Mouse (Mus musculus): ENCODE data around the gene Gm9639.
"Not testable (repeated sequence)": the region's sequence is repeated elsewhere in the genome, so short reads cannot be mapped to it uniquely, and the experiment has no call there.

Gm9639 gene

GRCm38 (mm10) chr10:77794976-77795375, at the start of gene Gm9639:
Gene Gm9639 (minus strand): TSS chr10:77795076.
- DNase-seq (ENCODE audit: low spot score): no peak

DNA sequence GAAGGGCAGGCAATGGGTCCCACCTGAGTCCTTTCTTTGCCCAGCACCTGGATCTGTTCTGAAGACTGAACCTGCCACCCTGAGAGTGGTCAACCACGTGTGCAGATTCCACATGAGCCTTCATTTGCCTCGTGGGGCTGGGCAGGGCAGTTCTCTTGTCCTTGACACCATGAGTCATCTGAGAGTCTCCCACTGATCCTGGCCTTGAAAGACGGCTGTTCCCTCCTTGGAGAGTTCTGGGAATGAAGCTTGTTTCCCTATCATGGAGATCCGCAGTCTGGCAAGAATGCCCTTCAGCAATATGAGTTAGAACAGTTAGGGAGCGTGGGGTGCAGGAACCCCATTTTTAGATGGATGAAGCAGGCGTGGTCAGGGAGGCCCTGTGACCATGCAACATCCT, 44.1 kb upstream of the Gm9639 start:
- no peak for DNase-seq (ENCODE audit: low spot score)

DNA sequence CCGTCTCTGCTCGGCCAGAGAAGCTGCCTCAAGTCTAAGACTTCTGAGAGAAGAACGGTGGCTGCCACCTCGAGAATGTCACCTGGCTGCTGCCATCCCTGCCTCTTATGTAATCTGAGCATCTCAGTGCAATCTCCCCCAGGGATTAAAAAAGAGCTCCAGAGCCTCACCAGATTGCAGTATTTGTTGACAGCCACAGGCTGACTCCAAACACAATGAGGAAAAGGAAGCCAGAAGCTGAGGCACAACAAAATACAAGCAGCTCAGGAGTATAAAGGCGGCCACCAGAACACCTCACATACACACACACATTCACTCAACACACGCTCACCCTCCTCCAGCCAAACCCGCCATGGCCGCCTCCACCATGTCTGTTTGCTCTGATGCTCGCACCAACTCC, 40.8 kb upstream of the Gm9639 start, which contains the start of gene Krtap10-10:
Krtap10-10 (plus strand) TSS at position 301 of the 400 bp plus-strand sequence.
- no peak for DNase-seq (ENCODE audit: low spot score)

DNA sequence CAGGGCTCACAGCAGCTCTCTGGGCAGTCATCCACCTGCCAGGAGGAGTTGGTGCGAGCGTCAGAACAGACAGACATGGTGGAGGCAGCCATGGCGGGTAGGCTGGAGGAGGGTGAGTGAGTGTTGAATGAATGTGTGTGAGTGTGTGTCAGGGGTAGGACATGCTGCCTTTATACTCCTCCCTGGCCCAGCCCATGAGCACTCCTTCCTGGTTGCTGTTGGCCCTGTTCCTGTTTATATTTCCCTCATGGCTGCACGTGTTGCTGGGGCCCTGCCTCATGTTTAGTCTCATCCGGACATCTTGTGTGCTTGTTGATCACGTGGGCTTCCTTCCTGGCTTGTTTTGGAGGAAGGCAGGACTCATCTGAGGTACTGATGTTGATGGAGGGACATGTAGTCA, 32.1 kb upstream of the Gm9639 start, which contains the start of gene Krtap10-4:
Krtap10-4 (minus strand) TSS at position 145 of the 400 bp plus-strand sequence.
- no peak for DNase-seq (ENCODE audit: low spot score)

GRCm38 (mm10) chr10:77819203-77819602, 24.3 kb upstream of the Gm9639 start:
- DNase-seq (ENCODE audit: low spot score): no peak

- DNase-seq (ENCODE audit: low spot score): no peak
These were observed 23.6 kb upstream of the Gm9639 start for GRCm38 (mm10) chr10:77818523-77818922.

- DNase-seq (ENCODE audit: low spot score): no peak
These were observed 20.6 kb upstream of the Gm9639 start for GRCm38 (mm10) chr10:77815514-77815913.

GRCm38 (mm10) chr10:77814382-77814781, 19.5 kb upstream of the Gm9639 start, which contains the start of gene Gm2696:
Gene Gm2696 (plus strand): TSS chr10:77814682.
- no peak for DNase-seq (ENCODE audit: low spot score)

DNA sequence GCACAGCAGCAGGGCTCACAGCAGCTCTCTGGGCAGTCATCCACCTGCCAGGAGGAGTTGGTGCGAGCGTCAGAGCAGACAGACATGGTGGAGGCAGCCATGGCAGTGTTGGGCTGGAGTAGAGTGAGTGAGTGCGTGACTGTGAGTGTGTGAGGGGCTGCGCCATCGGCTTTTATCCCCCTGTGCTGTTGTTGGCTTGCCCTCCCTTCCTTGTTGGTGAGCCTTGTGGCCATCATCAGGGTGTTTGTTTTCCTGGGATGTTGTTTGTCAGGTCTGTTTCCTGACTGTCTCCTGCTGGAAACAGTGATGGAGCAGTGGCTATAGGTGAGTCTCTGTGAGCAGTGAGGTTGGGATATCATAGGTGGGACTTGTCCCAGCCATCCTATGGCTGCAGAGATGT, 16.9 kb upstream of the Gm9639 start, which contains the start of gene Gm9507:
Gm9507 (minus strand) TSS at position 101 of the 400 bp plus-strand sequence.
- no peak for DNase-seq (ENCODE audit: low spot score)

- DNase-seq (ENCODE audit: low spot score): no peak
These were observed 9.2 kb upstream of the Gm9639 start for GRCm38 (mm10) chr10:77804095-77804494.

DNA sequence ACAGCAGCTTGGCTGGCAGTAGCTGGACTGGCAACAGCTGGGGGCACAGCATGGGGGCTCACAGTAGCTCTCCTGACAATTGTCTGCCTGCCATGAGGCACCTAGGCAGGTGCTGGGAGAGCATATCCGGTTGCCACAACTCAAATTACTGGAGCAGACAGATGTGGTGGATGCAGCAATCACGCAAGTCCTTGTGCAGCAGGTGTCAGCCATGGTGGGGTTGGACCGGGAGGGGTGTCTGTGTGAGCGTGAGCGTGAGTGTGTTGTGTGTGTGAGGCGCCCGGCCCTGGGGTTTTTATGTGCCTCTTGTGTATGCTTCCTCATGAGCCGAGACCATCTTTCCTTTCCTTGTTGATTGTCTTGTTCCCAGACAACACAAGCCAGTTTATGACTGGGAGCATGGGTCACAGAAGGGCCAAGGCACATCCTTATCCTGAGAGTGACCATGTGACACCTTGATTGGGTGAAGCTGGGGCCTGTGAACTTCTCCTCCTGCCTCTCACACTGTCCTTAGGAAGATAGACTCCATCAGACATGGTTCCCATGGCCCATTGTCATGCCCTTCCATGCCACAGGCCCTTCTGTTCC, 4.1 kb upstream of the Gm9639 start, which contains the start of gene Gm19668:
Gm19668 (minus strand) TSS at position 213 of the 588 bp plus-strand sequence.
- DNase-seq (ENCODE audit: low spot score): no peak

- DNase-seq (ENCODE audit: low spot score): not testable (repeated sequence)
These were observed 3.5 kb upstream of the Gm9639 start for GRCm38 (mm10) chr10:77798164-77798920.

GRCm38 (mm10) chr10:77797677-77798076, 2.8 kb upstream of the Gm9639 start:
- no peak for DNase-seq (ENCODE audit: low spot score)

- no peak for DNase-seq (ENCODE audit: low spot score)
These were observed 6.3 kb downstream of the Gm9639 start for GRCm38 (mm10) chr10:77788621-77789020.

GRCm38 (mm10) chr10:77787876-77788275, 7.0 kb downstream of the Gm9639 start, which contains the start of gene Gm7137:
Gene Gm7137 (minus strand): TSS chr10:77788200.
- not testable (repeated sequence) for DNase-seq (ENCODE audit: low spot score)

- DNase-seq (ENCODE audit: low spot score): not testable (repeated sequence)
These were observed 11.5 kb downstream of the Gm9639 start for GRCm38 (mm10) chr10:77783396-77783795.

DNA sequence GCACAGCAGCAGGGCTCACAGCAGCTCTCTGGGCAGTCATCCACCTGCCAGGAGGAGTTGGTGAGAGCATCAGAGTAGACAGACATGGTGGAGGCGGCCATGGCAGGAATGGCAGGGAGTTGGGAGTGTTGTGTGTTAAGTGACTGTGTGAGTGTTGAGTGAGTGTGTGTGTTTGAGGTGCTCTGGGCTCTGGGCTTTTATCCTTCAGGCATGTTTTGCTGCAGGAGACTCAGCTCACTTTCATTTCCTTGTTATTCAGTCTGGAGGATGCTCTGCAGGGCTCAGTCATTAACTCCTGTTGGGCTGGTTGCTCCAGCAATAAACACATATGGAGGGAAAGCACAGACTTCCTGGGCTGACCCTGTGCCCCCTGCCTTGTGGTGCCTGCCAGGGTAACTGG, 12.4 kb downstream of the Gm9639 start, which contains the start of gene Gm3250:
Gm3250 (minus strand) TSS at position 101 of the 400 bp plus-strand sequence.
- not testable (repeated sequence) for DNase-seq (ENCODE audit: low spot score)

- not testable (repeated sequence) for DNase-seq (ENCODE audit: low spot score)
These were observed 18.0 kb downstream of the Gm9639 start, which contains the start of gene Gm7138 for GRCm38 (mm10) chr10:77776844-77777243. Gene Gm7138 (minus strand): TSS chr10:77776944.

DNA sequence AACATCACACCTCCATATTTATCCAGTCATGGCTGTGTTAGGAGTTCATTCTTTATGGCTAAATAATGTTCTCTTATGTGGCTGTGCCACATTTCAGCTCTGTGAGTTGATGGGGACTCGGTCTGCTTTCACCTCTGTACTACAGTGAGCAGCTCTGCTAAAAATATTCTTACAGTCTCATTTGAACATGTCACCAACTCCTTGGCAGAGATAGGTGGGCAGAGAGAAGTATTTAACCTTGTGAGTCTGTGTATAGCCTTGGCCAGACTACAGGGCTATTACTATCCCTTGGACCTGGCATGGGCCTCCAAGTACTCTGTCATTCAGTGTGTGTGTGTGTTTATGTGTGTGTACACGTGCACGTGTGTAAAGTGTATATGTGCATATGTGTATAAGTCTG, 22.7 kb downstream of the Gm9639 start:
- not testable (repeated sequence) for DNase-seq (ENCODE audit: low spot score)

- not testable (repeated sequence) for DNase-seq (ENCODE audit: low spot score)
These were observed 23.7 kb downstream of the Gm9639 start, which contains the start of gene Gm3238 for GRCm38 (mm10) chr10:77771225-77771624. Gene Gm3238 (minus strand): TSS chr10:77771325.

- no peak for DNase-seq (ENCODE audit: low spot score)
These were observed 25.1 kb downstream of the Gm9639 start for GRCm38 (mm10) chr10:77769727-77770126.

DNA sequence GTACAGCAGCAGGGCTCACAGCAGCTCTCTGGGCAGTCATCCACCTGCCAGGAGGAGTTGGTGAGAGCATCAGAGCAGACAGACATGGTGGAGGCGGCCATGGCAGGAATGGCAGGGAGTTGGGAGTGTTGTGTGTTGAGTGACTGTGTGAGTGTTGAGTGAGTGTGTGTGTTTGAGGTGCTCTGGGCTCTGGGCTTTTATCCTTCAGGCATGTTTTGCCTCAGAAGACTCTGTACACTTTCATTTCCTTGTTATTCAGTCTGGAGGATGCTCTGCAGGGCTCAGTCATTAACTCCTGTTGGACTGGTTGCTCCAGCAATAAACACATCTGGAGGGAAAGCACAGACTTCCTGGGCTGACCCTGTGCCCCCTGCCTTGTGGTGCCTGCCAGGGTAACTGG, 35.3 kb downstream of the Gm9639 start, which contains the start of gene Gm3233:
Gm3233 (minus strand) TSS at position 101 of the 400 bp plus-strand sequence.
- DNase-seq (ENCODE audit: low spot score): not testable (repeated sequence)

Data from layer of hippocampus, adult 9-10 months (tissue).